In genomic region chr6:142814011-142814410, GRCm38 (mm10) we compare ENCODE assay signal across 9 mouse cellular contexts. TPM values are rescaled to one million over a fixed set of nuclear protein-coding genes. Genes with fewer than 3 reads are reported as not detected.
DNase-seq lines count a peak whose midpoint lies in the region; ATAC-seq and TF ChIP-seq lines count a peak whose summit lies in the region.
"Had no signal": no experiment of that assay in that cellular context is flagged by ENCODE, and none has a peak within 500 bp of the region (broad histone marks: within the 10 kb centered on the region; RNA-seq: fewer than 3 reads in every experiment).

No protein-coding gene starts in this region.

- H3K9me3 ChIP-seq in embryonic facial prominence, embryonic 12.5 days, result no peaks in the 10 kb centered on the region
- no peaks in the 10 kb centered on the region for H3K9me3 ChIP-seq in intestine, postnatal 0 days (ENCODE audit: control insufficient read depth)
- no peaks in the 10 kb centered on the region for H3K9me3 ChIP-seq in midbrain, embryonic 10.5 days (replicated peaks)

- H3K27ac ChIP-seq in embryonic facial prominence, embryonic 12.5 days, result no peak overlapping the region
- H3K27ac ChIP-seq in intestine, postnatal 0 days (ENCODE audit: low read depth, low read length), result peak overlapping the region; percentile 7; the same call in 1 of the 2 replicates
- peak overlapping the region; percentile 78 for H3K27ac ChIP-seq in midbrain, embryonic 10.5 days (replicated peaks)

- peak overlapping the region; percentile 53 for H3K4me2 ChIP-seq in embryonic facial prominence, embryonic 12.5 days (replicated peaks)
- peak overlapping the region; percentile 60 for H3K4me2 ChIP-seq in intestine, postnatal 0 days (replicated peaks; ENCODE audit: low read depth)

- no peaks in the 10 kb centered on the region for H3K4me1 ChIP-seq in embryonic facial prominence, embryonic 12.5 days
- H3K4me1 ChIP-seq in intestine, postnatal 0 days (replicated peaks; ENCODE audit: control insufficient read depth, insufficient read depth, low read length), result no peaks in the 10 kb centered on the region
- peaks cover 21% of the 10 kb centered on the region for H3K4me1 ChIP-seq in midbrain, embryonic 10.5 days

- no peak overlapping the region for H3K4me3 ChIP-seq in embryonic facial prominence, embryonic 12.5 days
- peak overlapping the region; percentile 17 for H3K4me3 ChIP-seq in intestine, postnatal 0 days (ENCODE audit: low read depth, low read length)
- peak overlapping the region; percentile 51; the same call in 1 of the 2 replicates for H3K4me3 ChIP-seq in midbrain, embryonic 10.5 days

- H3K36me3 ChIP-seq in embryonic facial prominence, embryonic 12.5 days, result no peaks in the 10 kb centered on the region
- H3K36me3 ChIP-seq in intestine, postnatal 0 days (ENCODE audit: control insufficient read depth, insufficient read depth), result no peaks in the 10 kb centered on the region
- no peaks in the 10 kb centered on the region for H3K36me3 ChIP-seq in midbrain, embryonic 10.5 days

- peak; percentile 11 for DNase-seq in cerebellum, adult 9-10 months
- no peak for DNase-seq in cerebellum, postnatal 4 days (ENCODE audit: low spot score in 2 of 2)
- no peak for DNase-seq in midbrain, embryonic 10.5 days (ENCODE audit: low spot score)
- no peak for DNase-seq in urinary bladder, postnatal 25 days (ENCODE audit: low spot score)
- no peak for DNase-seq in gastrocnemius, adult 18-20 months (ENCODE audit: low spot score)
- no peak for DNase-seq in adrenal gland, postnatal 10 days

- peak overlapping the region; percentile 12; the same call in 1 of the 2 replicates for H3K9ac ChIP-seq in embryonic facial prominence, embryonic 12.5 days
- H3K9ac ChIP-seq in intestine, postnatal 0 days (ENCODE audit: low read depth, low read length), result no peak overlapping the region

- H3K27me3 ChIP-seq in embryonic facial prominence, embryonic 12.5 days, result 0 out of 2 replicates have a peak, but pooled peaks cover 3% of the 10 kb centered on the region
- H3K27me3 ChIP-seq in intestine, postnatal 0 days (replicated peaks; ENCODE audit: control insufficient read depth, insufficient read depth, low read length), result no peaks in the 10 kb centered on the region
- H3K27me3 ChIP-seq in midbrain, embryonic 10.5 days (ENCODE audit: low read depth, poor library complexity, severe bottlenecking), result no peaks in the 10 kb centered on the region; the same call in 1 of the 2 replicates

- no peak for ATAC-seq in embryonic facial prominence, embryonic 12.5 days (ENCODE audit: insufficient number of reproducible peaks, insufficient read depth, low FRiP score, low TSS enrichment)
- ATAC-seq in intestine, postnatal 0 days, result peak; percentile 59

- 63% methylated on average over 10 of the region's 10 CpGs for WGBS in embryonic facial prominence, embryonic 12.5 days
- 26% methylated on average over 10 of the region's 10 CpGs for WGBS in intestine, postnatal 0 days
- WGBS in midbrain, embryonic 10.5 days, result 70% methylated on average over 10 of the region's 10 CpGs

- no peak for TF ChIP-seq CTCF in intestine, postnatal 0 days (IDR thresholded peaks at IDR 0.05; ENCODE audit: low read depth)

RNA-seq across cellular contexts. Expression of gene Sult6b2, which starts 9.7 kb away (rescaled TPM):
- polyA plus RNA-seq in embryonic facial prominence, embryonic 12.5 days (2016; fragmentation: Nextera tagmentation; extraction: Ambion mirVana), result not detected in 2 replicates
- 53.2 and 63.2 TPM in 2 replicates for polyA plus RNA-seq in intestine, postnatal 0 days (2015; fragmentation: Nextera tagmentation; extraction: Ambion mirVana)
- polyA plus RNA-seq in midbrain, embryonic 10.5 days (2016; fragmentation: Nextera tagmentation; extraction: Ambion mirVana), result not detected in 2 replicates
- total RNA-seq in gastrocnemius, adult 18-20 months (2021), result not detected
- total RNA-seq in adrenal gland, postnatal 10 days (2021), result not detected
- total RNA-seq: adrenal gland, postnatal 4 days had no signal

RNA-seq across cellular contexts. Expression of gene Cmas, which starts 57.5 kb away (rescaled TPM):
- 92.4 and 96.0 TPM in 2 replicates for polyA plus RNA-seq in embryonic facial prominence, embryonic 12.5 days (2016; fragmentation: Nextera tagmentation; extraction: Ambion mirVana)
- polyA plus RNA-seq in intestine, postnatal 0 days (2015; fragmentation: Nextera tagmentation; extraction: Ambion mirVana), result 130 and 131 TPM in 2 replicates
- 81.0 and 86.6 TPM in 2 replicates for polyA plus RNA-seq in midbrain, embryonic 10.5 days (2016; fragmentation: Nextera tagmentation; extraction: Ambion mirVana)
- total RNA-seq in gastrocnemius, adult 18-20 months (2021), result 10 to 100 TPM; 27.0 to 30.1 TPM
- total RNA-seq in adrenal gland, postnatal 10 days (2021), result 10 to 100 TPM; 33.8 to 37.4 TPM

Comparison
In these comparisons a context has a peak if more than half of its experiments do, and no peak if none do; other contexts are left out.
1. RNA of gene Sult6b2, which starts 9.7 kb away (polyA plus RNA-seq): 53.2 to 63.2 TPM in intestine, postnatal 0 days; not detected in embryonic facial prominence, embryonic 12.5 days and not detected in midbrain, embryonic 10.5 days; every median in the first group is over 10 times any median in the second.